Mouse (Mus musculus) duodenum, adult 2 months (tissue): ENCODE measurements around the gene Ascl3. TPM values are rescaled to one million over a fixed set of nuclear protein-coding genes. Genes with fewer than 3 reads are reported as not detected.

Source experiments
- polyA plus RNA-seq: library from polyadenylated mRNA; depleted of rRNA; stranded (reverse); fragments of >200 nt; gene quantifications from 2 replicates; pipeline ENCODE4 v1.2.3, GENCODE M21; 2012; ENCODE audit warnings: low replicate concordance; rRNA removed

The Ascl3 gene
- polyA plus RNA-seq, result not detected in 2 replicates

GRCm38 (mm10) chr7:109731626-109732025 lies at the start of gene Ascl3:
Gene Ascl3, minus strand, starts transcription at chr7:109731726.

GRCm38 (mm10) chr7:109752008-109752925 lies 20.7 kb upstream of the Ascl3 start, which contains the start of gene Tmem9b:
Gene Tmem9b, minus strand, starts transcription at chr7:109752875.

GRCm38 (mm10) chr7:109723697-109724096 lies 7.8 kb downstream of the Ascl3 start, which contains the start of gene BC051019:
Gene BC051019, minus strand, starts transcription at chr7:109723850.

GRCm38 (mm10) chr7:109703190-109704015 lies 28.1 kb downstream of the Ascl3 start, which contains the start of the genes St5 and Akip1:
Gene St5, minus strand, starts transcription at chr7:109703605.
Gene Akip1, plus strand, starts transcription at chr7:109703690.

Other genes starting within 250 kb of the Ascl3 start
- 0.02 and 0.05 TPM in 2 replicates for gene Trim66, start 223.6 kb downstream of the Ascl3 start, polyA plus RNA-seq
- 239 and 252 TPM in 2 replicates for gene Rpl27a, start 212.6 kb downstream of the Ascl3 start, polyA plus RNA-seq
- gene St5, start 28.1 kb downstream of the Ascl3 start, polyA plus RNA-seq, result 21.0 and 22.6 TPM in 2 replicates
- 1.8 and 3.2 TPM in 2 replicates for gene Akip1, start 28.0 kb downstream of the Ascl3 start, polyA plus RNA-seq
- 0.09 and 0.18 TPM in 2 replicates for gene BC051019, start 7.9 kb downstream of the Ascl3 start, polyA plus RNA-seq
- gene Tmem9b, start 21.1 kb upstream of the Ascl3 start, polyA plus RNA-seq, result 22.1 and 52.1 TPM in 2 replicates
- 0.04 TPM in 1 of 2 replicates, not detected in the other for gene Nrip3, start 50.3 kb upstream of the Ascl3 start, polyA plus RNA-seq
- 0.82 and 0.84 TPM in 2 replicates for gene Scube2, start 134.0 kb upstream of the Ascl3 start, polyA plus RNA-seq
- 10.5 and 12.1 TPM in 2 replicates for gene Dennd5a, start 228.7 kb upstream of the Ascl3 start, polyA plus RNA-seq